Mouse (Mus musculus): ENCODE measurements at regions not wholly inside any gene's neighbourhood (a gene's known extent, or its start where the extent isn't known, plus 50 kb on each side); places are given as distances from the start of the nearest gene placed in this dataset.

DNA sequence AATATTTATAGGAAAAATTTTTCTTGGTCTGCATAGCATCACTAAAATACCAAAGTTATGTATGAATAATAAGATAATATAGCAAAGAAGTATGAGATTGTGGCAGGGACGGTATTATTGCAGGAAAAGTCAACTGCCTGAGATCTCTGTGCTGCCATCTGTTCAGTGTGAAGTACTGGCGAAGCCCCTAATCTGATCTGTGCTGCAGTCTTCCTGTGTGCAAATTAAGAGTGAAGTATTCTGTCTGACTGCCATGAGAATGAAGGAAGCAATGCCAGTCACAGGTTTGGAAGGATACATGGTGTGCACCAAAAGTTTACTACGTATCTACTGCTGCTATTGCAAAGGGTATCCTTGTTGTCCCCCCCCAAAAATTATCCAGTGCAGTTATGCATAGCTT, 501.5 kb downstream of the Rab28 start:
- no peak for DNase-seq (ENCODE audit: low spot score)

DNA sequence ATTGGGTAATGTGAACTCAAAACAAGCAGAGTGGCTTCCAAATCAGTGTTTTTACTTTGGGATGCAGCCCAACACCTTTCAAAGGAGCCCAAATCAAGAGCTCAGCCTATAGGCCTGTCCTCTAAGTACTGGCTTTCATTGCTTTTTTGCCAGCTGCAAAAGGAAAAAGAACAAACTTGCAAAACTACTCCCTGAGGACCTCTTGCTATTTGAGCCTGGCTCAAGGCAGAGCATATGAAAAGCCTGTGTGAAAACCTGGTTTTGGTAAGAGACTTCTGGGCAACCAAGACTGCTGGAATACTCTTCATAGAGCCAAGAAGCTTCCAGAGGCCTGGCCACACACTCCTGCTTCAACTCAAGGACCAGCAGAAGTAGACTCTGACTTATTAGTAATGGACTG, 503.5 kb downstream of the Rab28 start:
- peak; percentile 20 for DNase-seq (ENCODE audit: low spot score)

DNA sequence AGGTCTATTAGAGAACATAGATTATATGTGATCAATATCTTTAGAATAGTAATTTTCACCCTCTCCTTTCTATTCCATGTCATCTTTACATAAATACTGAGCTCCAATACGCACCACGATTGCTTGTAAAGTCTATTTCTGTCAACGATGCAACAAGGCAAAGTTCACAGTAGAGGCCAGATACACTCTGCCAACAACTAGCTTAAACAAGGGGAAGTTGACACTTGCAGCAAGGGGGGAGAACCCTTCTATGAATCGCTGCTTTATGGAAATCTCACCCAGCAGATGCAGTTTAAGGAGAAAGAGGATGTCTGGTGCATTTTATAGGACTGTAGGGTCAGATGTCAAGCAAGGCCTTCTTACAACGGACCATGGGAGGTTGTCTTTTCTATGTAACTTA, 520.8 kb downstream of the Rab28 start:
- no peak for DNase-seq (ENCODE audit: low spot score)

DNA sequence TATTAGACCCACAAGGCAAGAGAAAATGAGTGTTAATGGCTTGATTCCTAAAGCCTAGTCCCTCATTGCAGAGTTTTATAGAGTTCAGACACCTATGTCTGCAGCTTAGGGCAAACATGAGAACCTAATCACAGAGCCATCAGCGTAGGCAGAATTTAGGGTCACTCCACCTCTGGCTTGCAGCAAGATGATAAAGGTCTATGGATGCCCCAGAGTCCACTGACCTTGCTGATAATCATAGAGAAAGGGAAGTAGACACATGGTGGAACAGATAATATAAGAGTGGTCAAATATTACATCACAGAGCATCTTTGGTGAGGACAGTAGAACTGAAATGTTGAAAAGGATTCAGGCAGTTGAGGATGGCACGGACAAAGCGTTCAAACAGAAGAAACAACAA, 530.7 kb downstream of the Rab28 start:
- DNase-seq (ENCODE audit: low spot score): no peak

DNA sequence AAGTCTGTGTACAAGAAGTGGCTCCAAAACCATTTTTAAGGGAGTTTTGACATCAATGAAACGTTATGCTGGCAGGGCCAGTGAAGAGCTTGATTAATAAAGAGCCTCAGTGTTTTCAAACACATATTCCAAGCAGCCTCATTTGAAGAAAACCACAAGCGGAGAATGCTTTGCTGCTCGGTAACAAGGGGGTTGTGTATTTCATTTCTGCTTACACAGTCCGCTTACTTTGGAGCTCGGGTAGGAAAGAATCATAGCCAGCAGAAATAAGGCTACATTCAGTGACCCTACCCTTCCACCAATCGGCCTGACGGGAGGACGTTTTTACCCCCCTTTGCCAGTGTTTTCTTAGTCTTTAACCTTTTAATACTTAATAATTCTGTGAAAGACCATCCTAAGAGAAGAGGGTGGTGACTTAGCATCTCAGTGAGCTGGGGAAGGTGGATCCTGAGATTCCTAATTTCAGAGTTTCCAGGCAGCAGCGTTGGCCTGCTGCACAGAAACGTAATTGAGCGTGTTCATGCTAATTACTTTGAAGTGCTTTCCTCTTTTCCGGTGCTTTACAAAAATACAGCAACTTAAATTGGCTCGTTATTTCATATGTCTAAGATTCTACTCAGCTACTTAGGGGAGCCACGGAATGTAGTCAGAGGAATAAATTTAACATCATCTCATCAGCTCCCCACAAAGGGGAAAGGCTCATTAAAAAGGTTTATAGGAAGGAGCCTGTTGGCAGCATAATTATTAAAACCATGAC, 541.9 kb downstream of the Rab28 start:
- no peak for DNase-seq (ENCODE audit: low spot score)

DNA sequence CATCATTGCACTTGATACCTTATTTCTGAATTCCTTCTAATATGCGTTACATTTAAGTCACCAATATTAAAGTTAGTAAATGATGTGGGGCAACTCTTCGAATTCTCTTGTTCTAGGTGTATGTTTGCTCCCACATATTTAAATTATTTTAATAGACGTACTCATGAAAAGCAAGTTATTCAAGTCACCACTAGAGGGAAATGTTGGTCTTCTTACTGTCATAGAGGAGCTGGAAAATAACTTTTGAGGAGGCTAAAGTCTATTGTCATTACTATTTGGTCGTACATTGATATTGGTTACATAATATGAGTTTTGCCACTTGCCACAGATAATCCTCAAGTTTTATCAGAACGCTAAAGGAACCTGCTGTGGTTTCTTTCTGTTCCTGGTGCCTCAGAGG, 582.9 kb downstream of the Rab28 start:
- peak; percentile 2 for DNase-seq (ENCODE audit: low spot score)

DNA sequence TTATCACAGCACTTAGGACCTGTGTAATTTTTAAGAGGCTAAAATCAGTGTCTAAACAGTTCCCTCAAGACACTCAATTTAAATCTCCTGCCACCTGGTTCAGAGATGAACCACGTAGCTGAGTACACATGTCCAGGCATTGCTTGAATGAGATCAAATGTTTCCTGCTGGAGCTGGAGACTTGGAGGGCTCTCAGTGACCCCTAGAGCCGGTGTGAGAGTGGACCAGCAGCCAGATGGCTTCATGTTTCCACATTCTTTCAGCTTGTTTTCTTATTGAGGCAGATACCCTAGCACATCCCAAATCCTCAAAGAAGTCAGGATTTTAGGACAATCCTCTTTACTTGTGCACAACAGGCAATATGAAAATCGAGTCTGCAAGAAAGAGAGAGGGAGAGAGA, 590.3 kb downstream of the Rab28 start:
- no peak for DNase-seq (ENCODE audit: low spot score)

DNA sequence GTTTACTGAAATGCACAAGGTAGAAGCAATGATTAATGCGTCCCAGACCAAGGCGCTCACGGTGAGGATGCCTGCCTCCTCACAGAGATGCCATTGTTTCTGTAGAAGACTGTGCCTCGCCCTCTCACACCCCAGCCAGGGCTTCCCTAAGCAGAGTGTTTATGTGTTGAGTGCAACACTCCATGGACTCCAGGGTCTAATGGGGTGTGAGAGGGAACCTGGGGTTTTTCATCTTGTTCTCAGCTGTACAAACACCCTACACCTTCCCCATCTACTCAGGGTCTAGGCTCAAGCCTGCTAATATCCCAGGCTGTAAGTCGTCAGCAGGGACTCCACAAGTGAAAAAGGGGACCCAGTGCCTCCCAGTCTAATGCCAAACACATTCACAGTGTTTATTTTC, 620.2 kb downstream of the Rab28 start:
- no peak for DNase-seq (ENCODE audit: low spot score)

DNA sequence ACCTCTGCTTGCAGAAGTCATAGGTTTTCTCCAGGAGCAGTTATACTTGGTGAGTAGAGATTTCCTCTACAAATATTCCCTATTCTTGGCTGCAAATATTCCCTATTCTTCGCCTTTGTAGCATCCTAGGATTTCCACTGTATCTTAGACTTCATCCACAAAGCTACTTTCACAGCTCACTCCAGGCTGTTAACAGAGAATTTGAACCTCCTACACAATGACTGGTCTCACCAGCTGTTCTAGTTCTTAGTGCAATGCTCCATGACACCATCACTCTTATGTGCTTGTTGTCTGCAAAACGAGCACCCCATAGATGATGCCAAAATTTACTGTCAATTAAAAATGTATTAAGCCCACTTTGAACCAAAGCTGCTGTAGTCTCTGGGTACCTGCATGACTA, 631.5 kb downstream of the Rab28 start:
- no peak for DNase-seq (ENCODE audit: low spot score)

DNA sequence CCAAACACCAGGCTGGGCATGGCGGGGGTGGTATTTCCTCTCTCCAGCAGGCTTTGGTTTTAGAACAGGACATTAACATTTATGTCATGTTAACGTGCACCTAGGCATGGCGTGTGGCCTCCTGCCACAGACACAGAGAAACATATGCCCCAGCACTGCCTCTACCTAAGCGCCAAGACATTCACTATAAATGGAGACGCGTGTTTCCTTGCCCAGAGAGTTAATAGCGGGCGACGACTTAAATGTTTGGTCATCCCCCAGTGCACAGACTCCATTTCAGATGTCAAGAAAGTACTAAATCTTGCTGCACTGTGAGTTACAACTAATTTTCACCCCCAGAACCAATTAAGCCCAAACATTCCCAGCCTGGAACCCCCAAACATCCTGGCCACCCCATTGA, 646.3 kb downstream of the Rab28 start:
- DNase-seq (ENCODE audit: low spot score): no peak

DNA sequence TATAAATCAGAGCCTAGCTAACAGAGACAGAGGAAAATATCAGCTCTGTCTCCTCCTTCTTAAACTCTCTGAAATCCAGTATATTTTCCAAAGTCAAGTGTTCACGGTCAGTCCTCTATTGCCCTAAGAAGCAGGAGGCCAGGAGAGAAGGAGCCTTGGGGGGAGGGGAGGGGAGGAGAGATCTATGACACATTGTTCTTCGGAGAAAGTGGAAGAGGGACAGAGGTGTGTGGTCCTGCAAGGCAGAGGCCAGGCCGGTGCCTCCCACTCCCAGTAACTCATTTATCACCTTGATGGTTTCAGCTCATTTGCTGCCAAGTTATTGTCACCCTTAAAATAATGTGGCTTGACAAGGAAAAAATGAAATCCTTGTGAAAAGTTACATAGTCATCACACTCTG, 646.7 kb downstream of the Rab28 start:
- DNase-seq (ENCODE audit: low spot score): no peak

DNA sequence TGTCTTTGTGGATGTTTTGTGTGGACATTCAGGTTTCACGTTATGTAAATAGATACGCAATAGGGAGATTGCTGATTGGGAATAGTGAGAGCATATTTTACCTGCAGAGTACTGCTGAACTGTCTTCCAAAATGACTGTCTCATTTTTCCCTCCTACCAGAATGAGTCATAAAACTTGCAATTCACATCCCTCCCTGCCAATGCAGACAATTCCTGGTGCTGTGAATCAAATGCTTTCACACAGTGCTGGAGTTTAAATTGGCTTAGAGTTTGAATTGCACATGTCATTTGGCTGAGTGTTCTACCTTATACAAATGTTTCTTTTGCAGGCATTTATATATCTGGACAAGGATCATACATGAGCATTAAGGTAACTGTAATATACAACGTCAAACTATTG, 649.9 kb downstream of the Rab28 start:
- DNase-seq (ENCODE audit: low spot score): no peak

DNA sequence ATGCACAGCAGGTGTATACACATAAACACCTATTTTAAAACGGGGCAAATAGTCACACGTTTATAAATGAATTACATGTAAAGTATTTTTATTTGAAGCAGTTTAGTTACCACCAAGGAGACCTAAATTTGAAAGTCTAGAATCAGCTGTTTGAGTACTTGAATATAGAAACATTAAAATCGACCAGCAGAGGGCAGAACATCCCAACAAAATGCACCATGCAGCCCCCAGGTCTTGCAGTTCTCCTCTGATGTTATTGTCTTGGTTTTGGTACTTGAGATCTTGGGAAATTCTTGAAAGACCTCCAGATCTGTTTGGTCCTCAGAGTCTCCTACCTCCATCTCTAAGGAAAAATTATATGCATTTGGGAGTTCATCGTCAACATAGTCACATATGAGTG, 656.0 kb downstream of the Rab28 start:
- no peak for DNase-seq (ENCODE audit: low spot score)

DNA sequence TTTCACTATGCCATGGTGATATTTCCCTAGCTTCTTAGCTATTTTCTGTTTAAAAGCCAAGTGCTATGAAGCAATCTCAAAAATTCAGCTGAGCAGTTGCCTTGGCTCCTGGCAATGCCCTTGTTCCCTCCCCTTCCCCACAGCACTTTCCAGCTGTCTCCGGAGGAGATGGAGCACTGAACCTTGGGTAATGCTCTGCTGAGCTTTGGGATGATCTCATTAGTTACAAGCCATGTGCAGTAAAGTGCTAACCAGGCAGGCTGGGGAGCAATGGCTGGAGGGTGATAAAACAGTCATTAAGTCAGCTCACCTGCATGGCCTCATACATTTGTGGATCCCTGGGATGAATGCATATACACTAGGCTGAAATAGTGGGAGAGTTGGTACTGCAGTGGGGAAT, 659.4 kb downstream of the Rab28 start:
- no peak for DNase-seq (ENCODE audit: low spot score)

DNA sequence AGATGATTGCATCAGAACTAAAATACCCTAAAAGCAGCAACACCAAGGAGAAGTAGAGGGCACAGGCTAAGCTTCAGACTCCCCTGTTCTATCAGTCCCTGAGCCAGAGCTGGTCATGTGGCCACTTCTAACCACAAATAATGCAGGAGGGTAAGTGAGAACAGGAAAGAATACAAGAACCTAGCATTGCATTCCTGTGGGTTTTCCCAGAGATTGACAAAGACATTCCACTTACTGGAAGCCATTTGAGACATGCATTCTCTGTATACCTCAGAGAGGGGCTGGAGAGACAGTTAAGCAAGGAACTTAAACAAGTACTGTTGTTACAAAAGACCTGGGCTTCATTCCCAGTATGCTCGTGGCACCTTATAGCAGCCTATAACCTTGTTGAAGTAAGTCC, 662.7 kb downstream of the Rab28 start:
- no peak for DNase-seq (ENCODE audit: low spot score)

DNA sequence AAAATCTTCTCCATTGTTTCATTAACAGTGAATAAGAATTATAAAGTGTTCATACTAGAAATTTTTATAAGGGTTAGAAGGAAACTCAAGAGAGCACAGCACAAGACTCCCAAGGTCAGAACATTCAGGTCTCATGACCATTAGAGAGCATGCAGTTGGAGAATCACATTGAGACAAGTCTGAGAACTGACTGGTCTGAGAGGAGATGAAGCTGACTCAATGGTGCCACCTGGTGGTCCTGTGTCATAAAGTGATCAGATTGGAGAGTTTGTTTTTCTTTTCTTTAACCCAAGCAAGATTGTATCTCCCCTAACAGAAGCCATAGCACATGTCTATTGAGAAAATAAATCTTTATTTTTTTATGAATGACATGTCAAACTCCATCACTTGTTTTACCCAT, 663.5 kb downstream of the Rab28 start:
- DNase-seq (ENCODE audit: low spot score): peak; percentile 24

DNA sequence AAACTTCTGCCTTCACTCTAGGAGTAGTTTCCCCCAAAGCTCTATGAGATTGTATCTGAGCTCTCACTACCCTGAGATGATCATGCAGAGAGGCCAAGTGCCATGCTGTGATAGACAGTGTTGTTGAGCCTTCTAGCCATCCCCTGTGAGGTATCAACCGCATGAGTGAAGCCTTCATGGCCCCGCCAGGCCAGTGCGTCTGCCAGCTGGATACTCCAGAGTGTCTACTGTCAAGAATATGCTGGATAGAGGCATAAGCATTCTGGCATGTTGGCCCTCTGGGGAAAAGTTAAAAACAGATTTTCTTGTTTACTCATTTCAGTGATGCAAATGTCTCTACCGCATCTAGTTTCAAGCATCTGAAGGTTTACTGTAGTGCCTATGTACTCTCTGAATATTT, 669.2 kb downstream of the Rab28 start:
- DNase-seq (ENCODE audit: low spot score): no peak

DNA sequence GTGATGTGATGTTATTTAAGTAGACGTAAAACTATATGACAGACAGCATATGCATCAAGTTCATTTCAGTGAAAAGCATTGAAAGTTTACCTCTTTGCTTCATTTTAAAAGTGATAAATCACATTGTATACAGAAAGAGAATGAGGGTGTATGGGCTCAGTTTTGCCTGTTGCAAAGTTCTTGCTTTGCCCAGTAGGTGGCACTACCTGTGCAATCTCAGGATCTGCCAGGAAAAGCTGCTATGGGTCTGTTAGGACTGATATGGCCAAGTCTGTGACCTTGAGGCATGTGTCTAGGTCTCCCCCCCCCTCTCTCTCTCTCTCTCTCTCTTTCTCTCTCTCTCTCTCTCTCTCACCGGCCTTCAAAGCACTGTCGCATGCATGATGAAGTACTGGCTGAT, 701.3 kb downstream of the Rab28 start:
- DNase-seq (ENCODE audit: low spot score): no peak

DNA sequence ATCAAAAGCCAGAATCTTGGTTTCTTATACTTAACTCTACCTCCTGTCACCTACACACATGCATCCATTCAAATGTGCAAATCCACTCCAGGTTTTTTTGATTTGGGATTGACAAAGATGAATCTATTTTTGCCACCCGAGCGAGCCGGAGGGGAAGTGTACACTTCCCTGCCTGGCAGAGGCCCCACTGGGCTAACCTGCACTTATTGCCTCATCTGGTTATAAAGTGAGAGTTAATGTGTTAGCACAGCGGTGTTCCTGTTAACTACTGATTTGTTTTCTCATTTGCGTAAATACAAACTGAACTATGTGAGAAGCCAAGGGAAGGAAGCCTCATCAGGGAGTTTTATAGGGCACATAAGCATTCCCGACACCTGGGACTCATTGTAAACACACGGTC, 721.4 kb downstream of the Rab28 start:
- DNase-seq (ENCODE audit: low spot score): no peak

DNA sequence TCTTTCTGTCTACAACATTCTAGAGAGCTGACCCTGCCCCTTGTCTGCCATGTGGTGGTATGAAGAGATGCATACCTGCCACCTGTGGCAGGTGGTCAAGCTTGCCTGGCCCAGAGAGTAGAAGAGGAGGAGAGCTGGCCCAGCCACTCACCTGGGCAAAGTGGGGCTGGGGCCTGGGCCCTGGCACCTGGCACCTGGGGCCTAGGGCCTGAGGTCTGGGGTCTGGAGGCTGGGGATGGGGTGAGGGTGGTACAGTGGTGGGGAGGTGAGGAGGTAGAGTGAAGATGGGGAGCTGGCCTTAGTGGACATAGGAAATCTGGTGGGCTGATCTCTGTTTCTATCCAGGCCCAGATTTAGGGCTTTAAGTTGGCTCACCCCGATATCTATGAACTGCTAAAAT, 733.1 kb downstream of the Rab28 start:
- no peak for DNase-seq (ENCODE audit: low spot score)

DNA sequence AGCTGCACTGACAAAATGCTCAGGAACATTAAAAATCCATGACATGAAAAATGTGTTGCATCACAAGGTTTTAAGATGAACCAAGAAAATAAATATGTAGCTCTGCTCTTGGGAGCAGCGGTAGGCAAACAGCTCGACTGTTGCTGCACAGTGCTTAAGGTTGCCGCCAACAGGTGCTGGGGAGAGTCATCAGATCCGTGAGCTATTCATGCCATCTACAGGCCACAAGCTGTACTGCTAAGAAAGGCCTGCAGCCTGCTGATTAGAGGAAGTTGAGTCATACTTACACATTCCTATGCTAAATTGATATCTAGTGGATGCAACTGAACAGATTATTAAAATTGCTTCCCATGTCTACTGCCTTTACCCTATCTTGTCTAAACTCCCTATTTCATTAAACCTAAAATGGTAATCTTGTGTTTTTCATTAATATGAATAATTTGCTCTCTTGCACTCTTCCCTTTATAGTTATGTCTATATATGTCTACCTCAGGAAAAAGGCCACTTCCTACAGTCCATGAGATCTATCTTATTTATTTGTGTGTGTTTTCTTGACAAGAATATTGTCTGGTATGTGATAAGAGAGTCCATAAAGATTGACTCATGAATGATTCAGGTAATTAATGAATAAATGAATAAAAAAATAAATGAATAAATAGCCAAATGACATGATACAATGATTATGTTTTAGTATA, 754.9 kb downstream of the Rab28 start:
- DNase-seq (ENCODE audit: low spot score): peak; percentile 5

DNA sequence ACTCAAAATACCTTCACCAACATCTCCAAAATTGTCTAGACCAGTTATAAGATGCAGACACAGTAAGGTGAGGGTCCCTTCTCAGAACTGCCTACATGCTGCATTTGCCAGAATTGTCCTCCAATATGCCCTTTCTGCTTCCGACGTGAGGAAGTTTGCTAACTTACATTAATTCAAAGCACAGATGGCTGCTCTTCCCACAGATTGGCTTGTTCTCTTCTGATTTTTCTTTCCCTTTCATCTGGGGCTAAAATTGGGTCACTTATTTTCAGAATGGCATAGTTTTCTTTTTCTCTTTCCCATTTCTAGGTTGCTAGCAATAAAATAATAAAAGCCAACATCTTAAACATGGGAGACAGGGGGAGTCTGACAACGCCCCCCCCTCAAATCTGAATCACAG, 778.8 kb downstream of the Rab28 start:
- DNase-seq (ENCODE audit: low spot score): no peak

DNA sequence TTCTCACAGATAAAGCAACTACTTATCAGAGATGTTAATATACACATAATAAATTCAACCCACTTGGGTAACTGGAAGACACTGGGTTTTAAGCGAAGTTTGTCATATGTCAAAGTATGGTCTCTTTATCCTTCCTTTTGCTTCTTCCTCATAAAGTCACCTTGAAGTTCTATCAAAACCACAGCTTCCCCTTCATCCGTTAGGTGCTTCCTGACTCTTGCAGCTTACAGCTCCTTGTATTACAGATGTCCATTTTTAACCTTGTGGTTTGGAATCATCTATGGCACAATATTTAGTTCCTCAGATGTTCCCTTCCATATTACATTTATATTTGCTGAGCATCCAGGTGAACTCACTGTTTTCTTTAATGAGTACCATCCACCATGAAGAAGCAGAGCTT, 787.0 kb downstream of the Rab28 start:
- DNase-seq (ENCODE audit: low spot score): no peak

DNA sequence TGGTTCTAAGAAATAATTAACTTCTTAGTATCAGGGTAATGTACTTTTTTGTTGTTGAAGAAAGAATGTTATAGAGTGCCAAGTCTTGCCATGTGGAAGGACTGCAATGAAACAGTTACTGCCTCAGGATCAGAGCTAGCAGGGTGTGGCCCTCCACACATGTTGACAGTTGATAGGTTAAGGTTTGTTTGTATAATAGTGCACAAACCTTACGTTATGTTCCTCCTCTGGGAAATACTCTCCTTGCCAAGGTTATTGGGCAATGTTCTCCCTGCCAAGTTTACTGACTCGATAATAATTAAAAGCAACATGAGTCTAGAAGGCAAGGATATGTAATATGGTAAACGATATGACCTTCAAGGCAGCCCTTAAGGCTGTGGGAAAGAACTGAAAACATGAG, 799.2 kb downstream of the Rab28 start:
- DNase-seq (ENCODE audit: low spot score): no peak

Measured in gastrocnemius, adult 18-20 months (tissue).